Mouse (Mus musculus) C2C12 (cell line): Measurements from ENCODE around the gene Mgat4c.

ENCODE experiments used
- CTCF ChIP-seq: IDR thresholded peaks from one replicate; pipeline ENCODE4 v1.5.1; 2011; ENCODE audit not compliant: control insufficient read depth, insufficient read depth, insufficient read length
- MYOG ChIP-seq: IDR thresholded peaks from one replicate; pipeline ENCODE4 v1.6.1; 2011; ENCODE audit not compliant: control insufficient read depth, insufficient read length; ENCODE audit errors: extremely low read depth

GRCm38 (mm10) chr10:101856115-101856514 lies 174.8 kb downstream of the Mgat4c start:
- TF ChIP-seq CTCF (no peak), MYOG (no peak)
